Mouse (Mus musculus) kidney, adult 2 months (tissue): ENCODE data around the gene Emp1.

Source experiments
- CTCF ChIP-seq: fragments of 200-500 bp; conservative IDR thresholded peaks from 2 replicates; pipeline ENCODE4 v1.5.1; 2011; ENCODE audit warnings: low read depth, mild to moderate bottlenecking, control low read depth, low read length, moderate library complexity, mixed read lengths; ENCODE audit not compliant: insufficient read depth, insufficient read length
- POLR2A ChIP-seq: fragments of 200-500 bp; IDR thresholded peaks from one replicate; pipeline ENCODE4 v1.6.1; 2011; ENCODE audit warnings: low read depth, low read length, control low read depth

DNA sequence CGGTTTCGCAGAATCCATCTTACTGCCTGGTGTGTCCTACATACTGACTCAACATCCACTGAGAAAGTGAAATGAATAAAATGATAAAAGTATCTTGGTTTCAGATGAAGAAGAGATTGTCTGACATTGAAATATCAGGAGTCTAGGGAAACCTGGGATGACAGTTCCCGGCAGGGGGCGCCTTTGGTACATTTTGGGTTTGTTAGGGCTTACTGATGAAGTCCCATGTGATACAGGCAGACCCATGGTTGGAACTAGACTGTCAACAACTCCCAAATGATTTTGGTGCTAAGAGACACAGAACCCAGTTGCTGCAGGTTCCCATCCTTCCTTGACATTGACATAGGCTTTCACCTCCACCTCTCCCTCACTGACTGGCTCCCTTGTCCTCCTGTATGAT is 34.7 kb downstream of the Emp1 start:
- TF ChIP-seq CTCF (no peak), POLR2A (no peak)
